Mouse (Mus musculus) gastrocnemius, postnatal 10 days (tissue): ENCODE measurements around the gene Cenpc1. TPM values are rescaled to one million over a fixed set of nuclear protein-coding genes. Genes with fewer than 3 reads are reported as not detected.

Experiments used
- DNase-seq: peaks from one replicate; pipeline ENCODE4 v3.0.0; 2021; ENCODE audit warnings: mixed read lengths
- total RNA-seq, 2 experiments: library from RNA; stranded (reverse); gene quantifications; 2 replicates each; pipeline ENCODE4 v1.2.3; 2021

Gene Cenpc1
- total RNA-seq, 2 experiments from 2014 or later = 8.2 to 11.1 TPM

- DNase-seq = no peak
These were observed 68.6 kb downstream of the Cenpc1 start for GRCm38 (mm10) chr5:85996545-85997510.

GRCm38 (mm10) chr5:85994551-85994950 lies 70.8 kb downstream of the Cenpc1 start:
- DNase-seq = no peak

GRCm38 (mm10) chr5:85992805-85993721 lies 72.3 kb downstream of the Cenpc1 start:
- DNase-seq = no peak

- DNase-seq = no peak
These were observed 73.3 kb downstream of the Cenpc1 start for GRCm38 (mm10) chr5:85992055-85992454.

GRCm38 (mm10) chr5:85987516-85987863 lies 77.9 kb downstream of the Cenpc1 start:
- DNase-seq = no peak

GRCm38 (mm10) chr5:85986734-85987515 lies 78.5 kb downstream of the Cenpc1 start:
- no peak for DNase-seq

- DNase-seq = no peak
These were observed 87.5 kb downstream of the Cenpc1 start for GRCm38 (mm10) chr5:85977646-85978426.

- DNase-seq = no peak
These were observed 102.6 kb downstream of the Cenpc1 start for GRCm38 (mm10) chr5:85962791-85963190.

Other genes with a start within 250 kb of the Cenpc1 start
- under 1 TPM; 0.20 to 0.26 TPM for gene Stap1, start 6.2 kb upstream of the Cenpc1 start, total RNA-seq
- 1 to 10 TPM; 4.8 to 6.4 TPM for gene Uba6, start 107.2 kb upstream of the Cenpc1 start, total RNA-seq
- gene Gnrhr, start 132.3 kb upstream of the Cenpc1 start, total RNA-seq = not detected
- not detected for gene Tmprss11c, start 223.7 kb upstream of the Cenpc1 start, total RNA-seq